Mouse (Mus musculus) lung, postnatal 25 days (tissue): Measurements from ENCODE around the gene Fgf4.
A peak's percentile ranks its signal among the peaks of the same experiment; 100 is the strongest.

Experiments
- DNase-seq: peaks from one replicate; pipeline ENCODE4 v3.0.0; 2022; ENCODE audit warnings: low spot score

The Fgf4 gene

GRCm38 (mm10) chr7:144847067-144847466 lies at the start of gene Fgf4:
TSS of gene Fgf4 (plus strand) at chr7:144847367.
- no peak for DNase-seq

- DNase-seq: no peak
Observed at GRCm38 (mm10) chr7:144798471-144798870, 48.7 kb upstream of the Fgf4 start.

- DNase-seq: no peak
Observed at GRCm38 (mm10) chr7:144807036-144807435, 40.1 kb upstream of the Fgf4 start.

- no peak for DNase-seq
Observed at GRCm38 (mm10) chr7:144807976-144808577, 39.1 kb upstream of the Fgf4 start.

- no peak for DNase-seq
Observed at GRCm38 (mm10) chr7:144811521-144811920, 35.6 kb upstream of the Fgf4 start.

GRCm38 (mm10) chr7:144821901-144822300 lies 25.3 kb upstream of the Fgf4 start:
- no peak for DNase-seq

- no peak for DNase-seq
Observed at GRCm38 (mm10) chr7:144823988-144824387, 23.2 kb upstream of the Fgf4 start.

- no peak for DNase-seq
Observed at GRCm38 (mm10) chr7:144828369-144828768, 18.8 kb upstream of the Fgf4 start.

GRCm38 (mm10) chr7:144837891-144838488 lies 9.2 kb upstream of the Fgf4 start, which contains the start of gene Fgf3:
TSS of gene Fgf3 (plus strand) at chr7:144838083.
- DNase-seq: no peak

GRCm38 (mm10) chr7:144838522-144839503 lies 8.4 kb upstream of the Fgf4 start:
- no peak for DNase-seq

GRCm38 (mm10) chr7:144846158-144846557 lies 1.0 kb upstream of the Fgf4 start:
- peak; percentile 24 for DNase-seq

GRCm38 (mm10) chr7:144851321-144851720 lies 4.2 kb downstream of the Fgf4 start:
- DNase-seq: no peak

GRCm38 (mm10) chr7:144854966-144855365 lies 7.8 kb downstream of the Fgf4 start:
- DNase-seq: no peak

GRCm38 (mm10) chr7:144857158-144857557 lies 10.0 kb downstream of the Fgf4 start:
- DNase-seq: no peak

- no peak for DNase-seq
Observed at GRCm38 (mm10) chr7:144857826-144858342, 10.7 kb downstream of the Fgf4 start.

- DNase-seq: no peak
Observed at GRCm38 (mm10) chr7:144858702-144859101, 11.5 kb downstream of the Fgf4 start.

GRCm38 (mm10) chr7:144861056-144861768 lies 14.0 kb downstream of the Fgf4 start:
- no peak for DNase-seq

GRCm38 (mm10) chr7:144861769-144862070 lies 14.6 kb downstream of the Fgf4 start:
- DNase-seq: no peak

GRCm38 (mm10) chr7:144862126-144862525 lies 15.0 kb downstream of the Fgf4 start:
- DNase-seq: no peak

GRCm38 (mm10) chr7:144862712-144863111 lies 15.5 kb downstream of the Fgf4 start:
- DNase-seq: no peak

- no peak for DNase-seq
Observed at GRCm38 (mm10) chr7:144863196-144863595, 16.0 kb downstream of the Fgf4 start.

- DNase-seq: no peak
Observed at GRCm38 (mm10) chr7:144864160-144864670, 17.0 kb downstream of the Fgf4 start.
